Mouse (Mus musculus) kidney, embryonic 15.5 days (tissue): Measurements from ENCODE around the gene Zfp867. TPM values are rescaled to one million over a fixed set of nuclear protein-coding genes. Genes with fewer than 3 reads are reported as not detected.
A peak's percentile ranks its signal among the peaks of the same experiment; 100 is the strongest.

Experiments used
- ATAC-seq: fragments of 200-750 bp; cut with Nextera tagmentation; replicated peaks from 2 replicates; pipeline ENCODE4 v1.8.0; 2017; ENCODE audit warnings: moderate TSS enrichment; ENCODE audit not compliant: low FRiP score
- H3K27ac ChIP-seq: fragments of 300-500 bp; sonication (generic); 2 replicates; pipeline ENCODE4 v1.5.1; 2015; ENCODE audit warnings: mild to moderate bottlenecking, inconsistent platforms
- H3K27me3 ChIP-seq: fragments of 300-500 bp; sonication (generic); 2 replicates; pipeline ENCODE4 v1.6.1; 2015; ENCODE audit warnings: inconsistent platforms
- H3K36me3 ChIP-seq: fragments of 300-500 bp; sonication (generic); 2 replicates; pipeline ENCODE4 v1.6.1; 2015; ENCODE audit warnings: inconsistent platforms
- H3K4me1 ChIP-seq: fragments of 300-500 bp; sonication (generic); 2 replicates; pipeline ENCODE4 v1.6.1; 2015; ENCODE audit warnings: inconsistent platforms
- H3K4me2 ChIP-seq: fragments of 300-500 bp; sonication (generic); 2 replicates; pipeline ENCODE4 v1.6.1; 2015; ENCODE audit warnings: moderate library complexity, mild to moderate bottlenecking, inconsistent platforms
- H3K4me3 ChIP-seq: fragments of 300-500 bp; sonication (generic); replicated peaks from 2 replicates; pipeline ENCODE4 v1.5.1; 2015; ENCODE audit warnings: mild to moderate bottlenecking, inconsistent platforms
- H3K9ac ChIP-seq: fragments of 300-500 bp; sonication (generic); 2 replicates; pipeline ENCODE4 v1.6.1; 2015; ENCODE audit warnings: mild to moderate bottlenecking, inconsistent platforms
- H3K9me3 ChIP-seq: fragments of 300-500 bp; sonication (generic); replicated peaks from 2 replicates; pipeline ENCODE4 v1.6.1; 2016; ENCODE audit warnings: inconsistent platforms
- WGBS: fragments of 180-500 bp; shearing (Covaris S2); methylation state at CpG from one replicate; pipeline ENCODE4 v1.1.7; 2015; ENCODE audit warnings: mixed read lengths; 5-methylcytosine and 5-hydroxymethylcytosine counted together
- polyA plus RNA-seq: library from polyadenylated mRNA; unstranded; fragments of >200 nt; fragmentation: Nextera tagmentation; extraction: Ambion mirVana; gene quantifications from 2 replicates; pipeline ENCODE4 v1.2.1, GENCODE M21; 2015

The Zfp867 gene
- 7.1 and 8.2 TPM in 2 replicates for polyA plus RNA-seq

DNA sequence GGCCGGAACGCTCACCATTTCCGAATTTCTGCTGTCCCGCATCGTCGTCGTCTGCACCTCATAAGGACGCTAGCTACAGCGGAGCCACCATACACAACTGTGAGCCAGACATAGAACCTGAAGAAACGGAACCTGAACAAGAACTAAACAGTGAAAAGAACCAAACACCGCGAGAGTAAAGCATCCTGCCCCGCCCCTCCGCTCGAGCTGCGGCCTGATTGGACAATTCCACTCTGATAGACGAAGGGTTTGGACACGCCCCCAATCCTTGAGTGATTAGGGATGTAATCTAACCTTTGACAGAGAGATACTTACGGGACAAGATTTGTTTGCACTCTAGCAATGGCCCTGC is at the start of gene Zfp867:
Gene Zfp867 (minus strand): TSS at position 149 of the 352 bp plus-strand sequence.
- H3K9me3 ChIP-seq = no peaks in the 10 kb centered on the region
- H3K9ac ChIP-seq = peak within 1 kb of the TSS; percentile 78
- no peaks in the 10 kb centered on the region for H3K36me3 ChIP-seq
- ATAC-seq = peak; percentile 88
- WGBS = under 1% methylated on average over 19 of the region's 19 CpGs
- H3K4me1 ChIP-seq = peaks cover 9% of the 10 kb centered on the region
- H3K27me3 ChIP-seq = no peaks in the 10 kb centered on the region
- H3K27ac ChIP-seq = peak within 1 kb of the TSS; percentile 86
- H3K4me2 ChIP-seq = peak within 1 kb of the TSS; percentile 87
- peak within 1 kb of the TSS; percentile 83 for H3K4me3 ChIP-seq

DNA sequence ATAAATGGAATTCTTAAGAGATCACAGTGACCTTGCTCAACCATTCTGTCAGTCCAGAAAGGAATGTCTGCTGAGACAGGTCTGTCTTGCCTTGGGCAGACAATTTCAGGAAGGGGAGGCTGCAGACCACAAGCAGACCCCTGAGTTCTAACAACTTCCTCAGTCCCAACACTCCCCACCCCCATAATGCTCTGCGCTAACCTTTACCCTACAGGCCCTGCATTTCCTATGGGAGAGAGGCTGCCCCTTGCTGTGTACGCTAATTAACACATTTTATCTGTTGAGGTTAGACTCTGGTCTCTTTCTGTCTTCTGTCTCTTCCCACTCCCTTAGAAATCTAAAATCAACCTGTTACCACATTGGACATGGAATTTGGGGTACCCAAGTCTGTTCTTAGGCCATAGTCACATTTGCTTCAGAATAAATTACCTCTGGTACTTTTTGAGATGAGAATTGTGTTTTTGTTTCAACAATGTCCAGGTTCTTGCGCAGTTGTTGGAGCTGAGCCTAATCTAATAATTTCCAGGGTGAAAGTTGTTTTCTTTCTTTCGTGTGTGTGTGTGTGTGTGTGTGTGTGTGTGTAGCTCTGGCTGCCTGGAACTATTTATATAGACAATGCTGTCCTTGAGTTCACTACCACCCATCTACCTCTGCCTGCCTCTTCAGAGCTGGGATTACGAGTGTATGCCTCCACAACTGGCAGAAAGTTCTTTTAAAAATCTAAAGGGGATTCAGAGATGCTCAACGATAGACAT is 47.6 kb upstream of the Zfp867 start:
- H3K4me3 ChIP-seq = no peak overlapping the region
- H3K4me2 ChIP-seq = no peak overlapping the region
- no peak for ATAC-seq
- H3K9me3 ChIP-seq = no peaks in the 10 kb centered on the region
- WGBS = 61% methylated on average over 6 of the region's 6 CpGs
- no peaks in the 10 kb centered on the region for H3K27me3 ChIP-seq
- H3K4me1 ChIP-seq = peaks cover 16% of the 10 kb centered on the region
- H3K9ac ChIP-seq = no peak overlapping the region
- H3K36me3 ChIP-seq = no peaks in the 10 kb centered on the region
- 0 out of 2 replicates have a peak overlapping the region, but pooled peaks have one; percentile 0 for H3K27ac ChIP-seq

DNA sequence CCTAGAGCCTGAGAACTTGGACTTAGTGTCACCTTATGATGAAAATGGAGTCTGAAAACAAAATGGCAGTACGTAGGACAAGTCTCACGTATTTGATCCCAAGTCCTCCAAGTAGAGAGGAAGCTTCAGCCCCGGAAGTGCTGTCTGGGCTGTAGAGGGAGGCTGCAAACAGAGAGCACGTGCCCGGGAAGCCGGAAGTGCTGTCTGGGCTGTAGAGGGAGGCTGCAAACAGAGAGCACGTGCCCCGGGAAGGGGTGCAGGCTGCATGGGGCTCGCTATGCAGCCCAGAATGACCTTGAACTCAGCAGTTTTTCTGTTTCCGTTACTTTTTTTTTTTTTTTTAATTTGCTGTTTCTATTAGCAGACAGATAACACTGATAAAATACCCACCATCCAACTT is 46.0 kb upstream of the Zfp867 start:
- H3K4me3 ChIP-seq = no peak overlapping the region
- no peak overlapping the region for H3K27ac ChIP-seq
- no peaks in the 10 kb centered on the region for H3K27me3 ChIP-seq
- WGBS = 57% methylated on average over 10 of the region's 10 CpGs
- ATAC-seq = no peak
- no peaks in the 10 kb centered on the region for H3K9me3 ChIP-seq
- no peak overlapping the region for H3K4me2 ChIP-seq
- H3K36me3 ChIP-seq = no peaks in the 10 kb centered on the region
- H3K9ac ChIP-seq = no peak overlapping the region
- peaks cover 16% of the 10 kb centered on the region for H3K4me1 ChIP-seq

DNA sequence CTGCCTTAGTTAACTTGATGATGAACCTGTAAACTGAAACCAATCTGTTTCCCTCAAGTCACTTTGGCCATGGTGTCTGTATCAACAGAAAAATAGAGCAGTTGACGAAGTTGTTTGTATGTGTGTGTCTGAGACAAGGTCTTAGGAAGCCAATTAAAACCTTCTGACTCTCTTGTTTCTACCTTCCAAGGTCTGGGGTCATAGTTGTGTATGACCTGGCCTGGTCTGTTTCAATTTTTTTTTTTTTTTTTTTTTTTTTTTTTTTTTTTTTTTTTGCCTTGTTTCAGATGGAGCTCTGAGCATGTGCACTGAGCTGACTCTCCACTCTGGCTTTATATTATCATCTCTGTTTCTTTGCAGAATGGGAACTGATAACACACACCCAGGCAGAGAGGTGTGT is 45.2 kb upstream of the Zfp867 start:
- ATAC-seq = no peak
- H3K4me1 ChIP-seq = peaks cover 16% of the 10 kb centered on the region
- WGBS = 75% methylated on average over 1 of the region's 1 CpGs
- no peaks in the 10 kb centered on the region for H3K27me3 ChIP-seq
- no peaks in the 10 kb centered on the region for H3K36me3 ChIP-seq
- no peaks in the 10 kb centered on the region for H3K9me3 ChIP-seq
- no peak overlapping the region for H3K4me2 ChIP-seq
- H3K9ac ChIP-seq = no peak overlapping the region
- no peak overlapping the region for H3K27ac ChIP-seq
- H3K4me3 ChIP-seq = no peak overlapping the region

DNA sequence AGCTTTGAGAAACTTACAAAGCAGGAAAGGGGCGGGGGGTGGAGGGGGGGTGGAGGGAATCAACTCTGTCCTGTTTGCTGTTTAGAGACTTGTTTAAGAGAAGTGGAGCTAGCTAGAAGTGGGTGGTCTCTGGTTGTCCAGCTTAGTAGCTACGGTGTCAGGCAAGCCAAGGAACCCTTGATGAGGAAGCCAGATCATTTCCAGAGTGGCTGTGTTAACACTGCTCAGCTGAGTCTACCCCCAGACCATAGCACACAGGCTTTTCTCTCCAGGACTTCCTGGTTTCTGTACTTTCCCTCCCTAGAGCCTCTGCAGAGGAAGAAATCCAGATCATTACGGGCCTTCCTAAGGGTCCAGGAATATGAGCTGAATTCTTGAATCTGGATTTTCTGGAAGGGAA is 42.5 kb upstream of the Zfp867 start:
- no peaks in the 10 kb centered on the region for H3K9me3 ChIP-seq
- H3K4me1 ChIP-seq = peaks cover 13% of the 10 kb centered on the region
- H3K9ac ChIP-seq = no peak overlapping the region
- no peak overlapping the region for H3K4me3 ChIP-seq
- 54% methylated on average over 3 of the region's 3 CpGs for WGBS
- H3K27me3 ChIP-seq = no peaks in the 10 kb centered on the region
- no peak for ATAC-seq
- H3K4me2 ChIP-seq = no peak overlapping the region
- H3K27ac ChIP-seq = no peak overlapping the region
- H3K36me3 ChIP-seq = peaks cover 11% of the 10 kb centered on the region

DNA sequence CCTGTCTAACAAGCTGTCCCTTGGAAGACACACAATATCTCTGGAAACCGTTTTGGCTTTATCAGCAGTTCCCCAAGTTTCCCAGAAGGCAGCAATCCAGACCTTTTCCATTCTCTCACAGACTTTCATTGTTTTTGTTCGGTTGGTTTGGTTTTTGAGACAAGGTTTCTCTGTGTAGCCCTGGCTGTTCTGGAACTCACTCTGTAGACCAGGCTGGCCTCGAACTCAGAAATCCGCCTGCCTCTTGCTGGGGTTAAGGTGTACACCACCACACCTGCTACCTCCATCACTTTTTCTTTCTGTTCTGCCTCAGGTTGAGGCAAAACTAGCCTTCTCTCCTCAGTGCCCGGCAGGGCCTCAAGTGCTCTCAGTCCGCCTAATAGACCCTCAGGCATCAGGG is 42.1 kb upstream of the Zfp867 start:
- WGBS = 67% methylated on average over 6 of the region's 6 CpGs
- H3K27ac ChIP-seq = no peak overlapping the region
- no peak for ATAC-seq
- peaks cover 9% of the 10 kb centered on the region for H3K4me1 ChIP-seq
- H3K36me3 ChIP-seq = peaks cover 15% of the 10 kb centered on the region
- H3K4me2 ChIP-seq = no peak overlapping the region
- no peaks in the 10 kb centered on the region for H3K9me3 ChIP-seq
- H3K4me3 ChIP-seq = no peak overlapping the region
- no peaks in the 10 kb centered on the region for H3K27me3 ChIP-seq
- H3K9ac ChIP-seq = no peak overlapping the region

DNA sequence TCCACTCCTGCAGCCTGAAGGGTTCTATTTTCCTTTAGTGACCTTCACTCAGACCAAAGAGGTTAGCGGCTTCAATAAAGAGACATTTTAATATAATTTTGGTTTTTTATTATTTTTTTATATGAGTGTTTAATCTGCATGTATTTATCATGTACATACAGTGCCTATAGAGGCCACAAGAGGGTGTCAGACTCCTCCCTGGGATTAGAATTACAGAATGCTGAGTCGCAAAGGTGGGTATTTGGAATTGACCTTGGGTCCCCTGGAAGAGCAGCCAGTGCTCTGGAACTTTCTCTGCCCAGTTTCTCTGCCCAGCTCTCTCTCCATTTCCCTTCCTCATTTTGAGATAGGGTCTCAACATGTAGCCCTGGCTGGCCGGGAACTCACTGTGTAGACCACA is 41.3 kb upstream of the Zfp867 start:
- Histone ChIP-seq H3K27me3 (no peaks in the 10 kb centered on the region), H3K4me2 (no peak overlapping the region), H3K9ac (no peak overlapping the region), H3K27ac (no peak overlapping the region), H3K9me3 (no peaks in the 10 kb centered on the region), H3K4me1 (peaks cover 7% of the 10 kb centered on the region; the same call in 1 of the 2 replicates), H3K36me3 (peaks cover 20% of the 10 kb centered on the region), H3K4me3 (no peak overlapping the region)
- ATAC-seq = no peak
- 81% methylated on average over 3 of the region's 3 CpGs for WGBS

DNA sequence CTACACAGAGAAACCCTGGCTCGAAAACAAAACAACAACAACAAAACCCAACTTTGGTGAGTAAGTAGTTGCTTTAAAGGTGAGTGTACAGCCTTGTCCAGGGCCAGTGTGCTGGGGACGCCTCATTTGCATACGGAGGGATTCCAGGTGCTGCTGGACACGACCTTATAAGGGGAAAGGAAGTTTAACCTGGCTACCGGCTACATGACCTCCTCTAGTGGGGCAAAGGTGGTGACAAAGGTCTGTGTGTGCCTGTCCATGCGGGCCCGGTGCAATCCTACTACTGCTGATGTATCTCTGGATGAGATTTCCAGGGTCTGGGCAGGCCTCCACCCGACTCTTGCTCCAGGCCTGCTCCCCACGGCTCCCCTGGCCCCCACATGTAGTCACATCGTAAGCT is 40.5 kb upstream of the Zfp867 start:
- Histone ChIP-seq H3K9ac (no peak overlapping the region), H3K9me3 (no peaks in the 10 kb centered on the region), H3K27ac (no peak overlapping the region), H3K36me3 (peaks cover 23% of the 10 kb centered on the region), H3K4me1 (peaks cover 9% of the 10 kb centered on the region), H3K4me3 (no peak overlapping the region), H3K4me2 (no peak overlapping the region), H3K27me3 (no peaks in the 10 kb centered on the region)
- no peak for ATAC-seq
- WGBS = 83% methylated on average over 10 of the region's 10 CpGs

DNA sequence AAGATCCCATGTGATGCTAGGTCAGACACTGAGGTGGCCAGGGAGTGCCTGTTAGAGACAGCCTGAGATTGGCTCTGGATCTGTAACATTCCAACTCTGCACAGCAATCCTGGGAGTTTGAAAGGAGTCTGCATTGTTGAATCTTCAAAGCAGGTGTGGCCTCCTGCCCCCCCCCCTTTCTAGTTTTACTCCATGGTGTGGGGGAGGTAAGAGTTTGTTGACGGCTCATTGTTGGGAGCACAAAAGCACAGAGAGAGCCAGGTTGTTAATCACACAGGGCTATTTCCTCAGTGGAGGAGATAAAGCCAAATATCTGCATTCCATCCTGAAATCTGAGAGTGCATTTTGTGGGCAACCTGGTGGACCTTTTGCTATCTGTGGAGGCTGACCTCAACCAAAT is 39.3 kb upstream of the Zfp867 start:
- H3K36me3 ChIP-seq = peaks cover 23% of the 10 kb centered on the region
- H3K4me1 ChIP-seq = peaks cover 21% of the 10 kb centered on the region
- ATAC-seq = no peak
- 25% methylated on average over 1 of the region's 1 CpGs for WGBS
- H3K9me3 ChIP-seq = no peaks in the 10 kb centered on the region
- H3K27me3 ChIP-seq = no peaks in the 10 kb centered on the region
- H3K4me3 ChIP-seq = no peak overlapping the region
- no peak overlapping the region for H3K9ac ChIP-seq
- H3K27ac ChIP-seq = no peak overlapping the region
- no peak overlapping the region for H3K4me2 ChIP-seq

DNA sequence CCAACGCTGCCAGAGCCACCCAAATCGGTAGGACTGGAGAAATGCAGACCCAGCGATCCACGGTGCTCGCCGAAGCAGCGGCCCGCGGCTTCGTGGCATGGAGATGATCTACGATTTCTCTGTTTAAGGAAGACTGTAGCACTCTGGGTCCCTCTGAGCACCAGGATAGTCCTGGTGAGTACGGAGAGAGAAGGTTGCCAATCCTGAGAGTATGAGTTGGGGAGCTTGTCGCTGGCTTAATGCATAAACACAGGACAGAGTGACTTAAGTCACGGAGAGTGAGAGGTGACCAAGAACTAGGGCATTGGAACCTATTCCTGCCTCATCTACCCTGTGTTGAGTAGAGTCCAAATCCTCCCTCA is 34.4 kb upstream of the Zfp867 start:
- Histone ChIP-seq H3K4me1 (peaks cover 31% of the 10 kb centered on the region), H3K27me3 (no peaks in the 10 kb centered on the region), H3K4me2 (peak overlapping the region; percentile 75), H3K36me3 (peaks cover 51% of the 10 kb centered on the region), H3K27ac (peak overlapping the region; percentile 98), H3K9ac (peak overlapping the region; percentile 97), H3K4me3 (peak overlapping the region; percentile 91), H3K9me3 (no peaks in the 10 kb centered on the region)
- peak; percentile 7; the same call in 1 of the 2 replicates for ATAC-seq
- under 1% methylated on average over 14 of the region's 14 CpGs for WGBS

DNA sequence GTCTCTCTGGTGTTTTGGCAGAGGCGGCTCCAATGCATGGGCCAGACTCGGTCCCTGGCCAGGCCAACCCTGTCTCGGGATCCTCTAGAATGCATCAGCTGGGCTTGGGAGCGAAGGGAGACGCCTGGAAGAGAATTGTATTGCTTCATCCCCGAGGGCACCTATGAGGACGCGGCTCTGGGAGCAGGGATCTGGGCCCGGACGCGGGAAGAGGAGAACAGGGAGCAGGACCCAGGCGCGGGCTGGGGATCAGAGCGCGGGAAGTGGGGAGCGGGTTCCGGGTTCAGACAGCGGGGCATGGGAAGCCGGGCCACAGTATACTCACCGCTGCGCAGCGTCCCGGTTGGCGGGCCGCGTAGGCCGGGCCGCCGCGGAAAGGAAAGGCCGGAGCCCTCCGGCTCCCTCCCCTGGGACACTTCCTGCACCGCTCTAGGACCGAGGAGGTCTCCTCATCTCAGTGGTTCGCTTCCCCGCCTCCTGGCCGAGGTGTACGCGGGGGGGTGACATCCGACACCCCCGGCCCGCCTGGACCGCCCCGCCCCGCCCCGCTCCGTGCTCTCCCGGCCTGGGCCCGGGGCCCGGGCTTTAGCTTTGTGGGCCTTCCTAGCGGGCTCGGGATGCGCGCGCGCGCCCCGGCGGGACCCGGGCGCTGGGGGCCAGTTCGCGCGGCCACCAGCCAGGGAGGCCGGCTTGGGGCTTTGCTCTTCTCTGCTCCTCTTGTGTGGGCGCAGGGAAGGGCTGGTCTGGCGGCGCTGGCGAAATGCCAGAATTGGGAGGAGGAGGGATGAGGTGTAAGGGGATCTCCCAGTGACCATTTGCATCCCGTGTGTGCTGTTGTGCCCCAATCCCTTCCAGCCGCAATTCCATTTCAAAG is 33.8 kb upstream of the Zfp867 start:
- WGBS = under 1% methylated on average over 61 of the region's 71 CpGs
- no peaks in the 10 kb centered on the region for H3K9me3 ChIP-seq
- peaks cover 31% of the 10 kb centered on the region for H3K4me1 ChIP-seq
- peak overlapping the region; percentile 97 for H3K9ac ChIP-seq
- peak overlapping the region; percentile 75 for H3K4me2 ChIP-seq
- H3K36me3 ChIP-seq = peaks cover 53% of the 10 kb centered on the region
- no peaks in the 10 kb centered on the region for H3K27me3 ChIP-seq
- peak overlapping the region; percentile 91 for H3K4me3 ChIP-seq
- ATAC-seq = peak; percentile 95
- H3K27ac ChIP-seq = peak overlapping the region; percentile 98

DNA sequence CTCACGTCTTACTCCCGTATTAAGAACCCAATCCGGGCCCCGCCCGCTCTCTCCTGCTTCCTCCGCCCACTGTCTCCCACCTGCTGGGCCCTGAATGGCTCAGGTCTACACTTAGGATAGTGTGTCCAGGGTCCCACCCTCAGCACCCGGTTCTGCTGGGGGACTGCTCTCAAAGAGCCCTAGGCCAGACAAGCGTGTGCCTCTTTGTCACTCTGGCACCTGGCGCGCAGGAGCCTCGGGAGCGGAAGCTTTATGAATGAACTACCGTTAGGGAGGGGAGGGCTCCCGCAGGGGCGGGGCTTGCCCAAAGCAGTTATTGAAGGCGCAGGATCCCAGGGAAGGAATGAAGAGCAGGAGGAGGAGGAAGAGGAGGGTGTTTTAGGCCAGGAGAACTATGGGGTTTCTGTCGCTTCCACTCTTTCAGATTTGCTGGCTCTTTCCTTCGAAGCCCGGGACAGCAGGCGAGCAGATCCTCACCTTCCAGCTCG is 33.1 kb upstream of the Zfp867 start:
- WGBS = under 1% methylated on average over 21 of the region's 21 CpGs
- Histone ChIP-seq H3K36me3 (peaks cover 54% of the 10 kb centered on the region), H3K4me1 (peaks cover 31% of the 10 kb centered on the region), H3K27ac (peak overlapping the region; percentile 98), H3K9me3 (no peaks in the 10 kb centered on the region), H3K27me3 (no peaks in the 10 kb centered on the region), H3K4me3 (peak overlapping the region; percentile 91), H3K4me2 (peak overlapping the region; percentile 75), H3K9ac (peak overlapping the region; percentile 97)
- peak; percentile 48 for ATAC-seq
